Comparison of ENCODE assay signal across 17 mouse cellular contexts in genomic region chr9:66212088-66212487, GRCm38 (mm10). TPM values are rescaled to one million over a fixed set of nuclear protein-coding genes. Genes with fewer than 3 reads are reported as not detected.
DNase-seq lines count a peak whose midpoint lies in the region; ATAC-seq lines count a peak whose summit lies in the region.
"Had no signal": no experiment of that assay in that cellular context is flagged by ENCODE, and none has a peak within 500 bp of the region (broad histone marks: within the 10 kb centered on the region; RNA-seq: fewer than 3 reads in every experiment).

No protein-coding gene starts in this region.

- no peaks in the 10 kb centered on the region for H3K27me3 ChIP-seq in heart, embryonic 13.5 days (replicated peaks)
- no peaks in the 10 kb centered on the region for H3K27me3 ChIP-seq in midbrain, embryonic 10.5 days (ENCODE audit: low read depth, poor library complexity, severe bottlenecking)
- no peaks in the 10 kb centered on the region for H3K27me3 ChIP-seq in midbrain, embryonic 11.5 days (ENCODE audit: control insufficient read depth, insufficient read depth, low read length)
- H3K27me3 ChIP-seq in liver, embryonic 15.5 days, result no peaks in the 10 kb centered on the region
- H3K27me3 ChIP-seq: forebrain, embryonic 13.5 days; lung, embryonic 15.5 days; neural tube, embryonic 12.5 days had no signal

- H3K4me1 ChIP-seq in heart, embryonic 13.5 days, result peaks cover 76% of the 10 kb centered on the region
- H3K4me1 ChIP-seq in midbrain, embryonic 10.5 days, result peaks cover 42% of the 10 kb centered on the region
- H3K4me1 ChIP-seq in midbrain, embryonic 11.5 days (ENCODE audit: control insufficient read depth, insufficient read depth, low read length), result peaks cover 8% of the 10 kb centered on the region
- H3K4me1 ChIP-seq in liver, embryonic 15.5 days (replicated peaks), result peaks cover 60% of the 10 kb centered on the region

- H3K4me2 ChIP-seq in heart, embryonic 13.5 days, result no peak overlapping the region
- no peak overlapping the region for H3K4me2 ChIP-seq in midbrain, embryonic 11.5 days
- H3K4me2 ChIP-seq in liver, embryonic 15.5 days, result no peak overlapping the region; the same call in 1 of the 2 replicates
- H3K4me2 ChIP-seq: forebrain, embryonic 13.5 days; hindbrain, embryonic 12.5 days; lung, embryonic 15.5 days; neural tube, embryonic 12.5 days had no signal

- no peaks in the 10 kb centered on the region for H3K36me3 ChIP-seq in heart, embryonic 13.5 days
- no peaks in the 10 kb centered on the region for H3K36me3 ChIP-seq in midbrain, embryonic 10.5 days
- H3K36me3 ChIP-seq in midbrain, embryonic 11.5 days (ENCODE audit: control insufficient read depth, insufficient read depth, low read length), result no peaks in the 10 kb centered on the region
- H3K36me3 ChIP-seq in liver, embryonic 15.5 days (replicated peaks), result no peaks in the 10 kb centered on the region
- H3K36me3 ChIP-seq: hindbrain, embryonic 12.5 days; lung, embryonic 15.5 days; neural tube, embryonic 12.5 days had no signal

- DNase-seq in heart, postnatal 4 days, result no peak
- no peak for DNase-seq in midbrain, embryonic 10.5 days (ENCODE audit: low spot score)
- no peak for DNase-seq in midbrain, embryonic 11.5 days (ENCODE audit: low spot score, missing footprints)
- no peak for DNase-seq in lung, postnatal 25 days (ENCODE audit: low spot score)
- DNase-seq in cerebellum, adult 9-10 months, result no peak
- DNase-seq: adrenal gland, adult 8-10 months; cerebellum, adult 2 months; layer of hippocampus, postnatal 36 days; left cerebral cortex, postnatal 4 days; right cerebral cortex, postnatal 4 days; thymus, postnatal 4 days had no signal

- 80% methylated on average over 2 of the region's 2 CpGs for WGBS in heart, embryonic 13.5 days
- WGBS in midbrain, embryonic 10.5 days, result 90% methylated on average over 2 of the region's 2 CpGs
- 94% methylated on average over 2 of the region's 2 CpGs for WGBS in midbrain, embryonic 11.5 days
- WGBS in liver, embryonic 15.5 days (ENCODE audit: insufficient replicate concordance), result 64% methylated on average over 2 of the region's 2 CpGs

- H3K9me3 ChIP-seq in heart, embryonic 13.5 days, result no peaks in the 10 kb centered on the region
- H3K9me3 ChIP-seq in midbrain, embryonic 10.5 days (replicated peaks), result no peaks in the 10 kb centered on the region
- no peaks in the 10 kb centered on the region for H3K9me3 ChIP-seq in midbrain, embryonic 11.5 days (ENCODE audit: control insufficient read depth, low read length)
- no peaks in the 10 kb centered on the region for H3K9me3 ChIP-seq in liver, embryonic 15.5 days (replicated peaks)
- H3K9me3 ChIP-seq: forebrain, embryonic 13.5 days; hindbrain, embryonic 12.5 days; lung, embryonic 15.5 days; neural tube, embryonic 12.5 days had no signal

- ATAC-seq in heart, embryonic 13.5 days (ENCODE audit: extremely low read depth, insufficient number of reproducible peaks, low FRiP score, low TSS enrichment), result no peak
- no peak for ATAC-seq in midbrain, embryonic 11.5 days (ENCODE audit: low FRiP score)
- no peak for ATAC-seq in liver, embryonic 15.5 days (ENCODE audit: insufficient read depth)
- ATAC-seq: forebrain, embryonic 13.5 days had no signal

- no peak overlapping the region for H3K4me3 ChIP-seq in heart, embryonic 13.5 days
- no peak overlapping the region for H3K4me3 ChIP-seq in midbrain, embryonic 10.5 days
- no peak overlapping the region for H3K4me3 ChIP-seq in midbrain, embryonic 11.5 days (ENCODE audit: low read depth, low read length)
- H3K4me3 ChIP-seq in liver, embryonic 15.5 days (replicated peaks), result no peak overlapping the region
- H3K4me3 ChIP-seq: forebrain, embryonic 13.5 days; hindbrain, embryonic 12.5 days; lung, embryonic 15.5 days; neural tube, embryonic 12.5 days had no signal

- no peak overlapping the region for H3K9ac ChIP-seq in heart, embryonic 13.5 days
- no peak overlapping the region for H3K9ac ChIP-seq in midbrain, embryonic 11.5 days (ENCODE audit: low read length)
- H3K9ac ChIP-seq in liver, embryonic 15.5 days, result no peak overlapping the region
- H3K9ac ChIP-seq: forebrain, embryonic 13.5 days; hindbrain, embryonic 12.5 days; lung, embryonic 15.5 days; neural tube, embryonic 12.5 days had no signal

- H3K27ac ChIP-seq in heart, embryonic 13.5 days (replicated peaks), result peak overlapping the region; percentile 72; the same call in 1 of the 2 replicates
- peak overlapping the region; percentile 30; the same call in 1 of the 2 replicates for H3K27ac ChIP-seq in midbrain, embryonic 10.5 days (replicated peaks)
- H3K27ac ChIP-seq in midbrain, embryonic 11.5 days (ENCODE audit: low read depth, low read length), result no peak overlapping the region
- peak overlapping the region; percentile 87 for H3K27ac ChIP-seq in liver, embryonic 15.5 days (replicated peaks)
- H3K27ac ChIP-seq: forebrain, embryonic 13.5 days; hindbrain, embryonic 12.5 days; lung, embryonic 15.5 days; neural tube, embryonic 12.5 days had no signal

RNA-seq across cellular contexts. Expression of gene Dapk2, which starts 54.1 kb away (rescaled TPM):
- polyA plus RNA-seq in heart, embryonic 13.5 days (2015; fragmentation: Nextera tagmentation; extraction: Ambion mirVana), result 4.5 and 4.6 TPM in 2 replicates
- 1 to 10 TPM; 3.1 to 3.8 TPM for total RNA-seq in heart, postnatal 4 days (2021)
- polyA plus RNA-seq in midbrain, embryonic 10.5 days (2016; fragmentation: Nextera tagmentation; extraction: Ambion mirVana), result 6.3 TPM in 2 replicates
- polyA plus RNA-seq in midbrain, embryonic 11.5 days (2014; fragmentation: Nextera tagmentation; extraction: Ambion mirVana), result 6.7 and 7.4 TPM in 2 replicates
- polyA plus RNA-seq in liver, embryonic 15.5 days (2015; fragmentation: Nextera tagmentation; extraction: Ambion mirVana), result 31.9 and 33.9 TPM in 2 replicates
